Comparison of ENCODE assay signal across 10 mouse cellular contexts in genomic region chr11:105313633-105314014, GRCm38 (mm10). TPM values are rescaled to one million over a fixed set of nuclear protein-coding genes. Genes with fewer than 3 reads are reported as not detected.
DNase-seq lines count a peak whose midpoint lies in the region; ATAC-seq and TF ChIP-seq lines count a peak whose summit lies in the region.
"Had no signal": no experiment of that assay in that cellular context is flagged by ENCODE, and none has a peak within 500 bp of the region (broad histone marks: within the 10 kb centered on the region; RNA-seq: fewer than 3 reads in every experiment).

No protein-coding gene starts in this region.

- intact Hi-C loops in heart, postnatal 14 days (cut with DNase I), result no loop called here

- H3K9me3 ChIP-seq in heart, embryonic 12.5 days (replicated peaks), result no peaks in the 10 kb centered on the region
- no peaks in the 10 kb centered on the region for H3K9me3 ChIP-seq in lung, embryonic 16.5 days (ENCODE audit: control insufficient read depth, low read length)
- no peaks in the 10 kb centered on the region for H3K9me3 ChIP-seq in limb, embryonic 11.5 days (ENCODE audit: control insufficient read depth, low read length)
- no peaks in the 10 kb centered on the region for H3K9me3 ChIP-seq in stomach, embryonic 16.5 days (replicated peaks; ENCODE audit: control insufficient read depth, low read length)
- H3K9me3 ChIP-seq: liver, embryonic 15.5 days had no signal

- TF ChIP-seq CTCF in lung, adult 2 months (IDR thresholded peaks at IDR 0.05; ENCODE audit: insufficient read depth, low read length), result no peak

- no peak for DNase-seq in heart, postnatal 14 days
- no peak for DNase-seq in lung, adult 2 months
- no peak for DNase-seq in limb, embryonic 11.5 days (ENCODE audit: low spot score)
- DNase-seq in gastrocnemius, adult 8-10 months (ENCODE audit: low spot score in 2 of 2), result no peak
- no peak for DNase-seq in Muller cell, postnatal 12 days (ENCODE audit: inconsistent ontology term)
- DNase-seq: right cerebral cortex, postnatal 25 days had no signal

- no peak for TF ChIP-seq POLR2A in lung, adult 2 months (IDR thresholded peaks at IDR 0.05; ENCODE audit: borderline replicate concordance, extremely low read depth, low read depth, low read length)

- peaks cover 61% of the 10 kb centered on the region for H3K4me1 ChIP-seq in heart, embryonic 12.5 days (replicated peaks)
- peaks cover 63% of the 10 kb centered on the region for H3K4me1 ChIP-seq in lung, embryonic 16.5 days (replicated peaks; ENCODE audit: control insufficient read depth, insufficient read depth, low read length)
- H3K4me1 ChIP-seq in lung, adult 2 months (ENCODE audit: control insufficient read depth, insufficient read depth, low read length), result peaks cover 14% of the 10 kb centered on the region
- H3K4me1 ChIP-seq in limb, embryonic 11.5 days (ENCODE audit: control insufficient read depth, insufficient read depth, low read length), result peaks cover 35% of the 10 kb centered on the region
- peaks cover 23% of the 10 kb centered on the region for H3K4me1 ChIP-seq in stomach, embryonic 16.5 days (ENCODE audit: control insufficient read depth, insufficient read depth, low read length)

- peak overlapping the region; percentile 26; the same call in 1 of the 2 replicates for H3K4me2 ChIP-seq in heart, embryonic 12.5 days
- no peak overlapping the region for H3K4me2 ChIP-seq in lung, embryonic 16.5 days (ENCODE audit: low read depth, low read length)
- no peak overlapping the region for H3K4me2 ChIP-seq in limb, embryonic 11.5 days (ENCODE audit: low read depth, severe bottlenecking)
- H3K4me2 ChIP-seq in stomach, embryonic 16.5 days (ENCODE audit: low read depth, low read length), result no peak overlapping the region
- H3K4me2 ChIP-seq: liver, embryonic 15.5 days had no signal

- H3K36me3 ChIP-seq in heart, embryonic 12.5 days, result no peaks in the 10 kb centered on the region
- H3K36me3 ChIP-seq in lung, embryonic 16.5 days (ENCODE audit: control insufficient read depth, insufficient read depth, low read length), result no peaks in the 10 kb centered on the region
- H3K36me3 ChIP-seq in limb, embryonic 11.5 days (ENCODE audit: control insufficient read depth, insufficient read depth, low read length), result no peaks in the 10 kb centered on the region
- H3K36me3 ChIP-seq in stomach, embryonic 16.5 days (ENCODE audit: control insufficient read depth, insufficient read depth, low read length), result no peaks in the 10 kb centered on the region
- H3K36me3 ChIP-seq: liver, embryonic 15.5 days had no signal

- H3K9ac ChIP-seq in heart, embryonic 12.5 days, result no peak overlapping the region
- H3K9ac ChIP-seq in lung, embryonic 16.5 days (ENCODE audit: low read length), result 0 out of 2 replicates have a peak overlapping the region, but pooled peaks have one; percentile 3
- H3K9ac ChIP-seq in limb, embryonic 11.5 days (ENCODE audit: low read length), result no peak overlapping the region
- H3K9ac ChIP-seq in stomach, embryonic 16.5 days (ENCODE audit: low read length), result 0 out of 2 replicates have a peak overlapping the region, but pooled peaks have one; percentile 31
- H3K9ac ChIP-seq: liver, embryonic 15.5 days had no signal

- WGBS in heart, embryonic 12.5 days, result 32% methylated on average over 8 of the region's 8 CpGs
- WGBS in lung, embryonic 16.5 days, result 42% methylated on average over 8 of the region's 8 CpGs
- 46% methylated on average over 8 of the region's 8 CpGs for WGBS in lung, adult 2 months
- WGBS in limb, embryonic 11.5 days, result 39% methylated on average over 8 of the region's 8 CpGs
- 59% methylated on average over 8 of the region's 8 CpGs for WGBS in stomach, embryonic 16.5 days

- no peaks in the 10 kb centered on the region for H3K27me3 ChIP-seq in heart, embryonic 12.5 days (replicated peaks)
- H3K27me3 ChIP-seq in lung, embryonic 16.5 days (ENCODE audit: control insufficient read depth, insufficient read depth, low read depth, low read length), result no peaks in the 10 kb centered on the region
- H3K27me3 ChIP-seq in limb, embryonic 11.5 days (ENCODE audit: control insufficient read depth, insufficient read depth, low read length), result no peaks in the 10 kb centered on the region
- no peaks in the 10 kb centered on the region for H3K27me3 ChIP-seq in stomach, embryonic 16.5 days (ENCODE audit: control insufficient read depth, insufficient read depth, low read length)
- H3K27me3 ChIP-seq: liver, embryonic 15.5 days had no signal

- no peak for ATAC-seq in heart, embryonic 12.5 days (ENCODE audit: insufficient number of reproducible peaks, low FRiP score)
- ATAC-seq in lung, embryonic 16.5 days (ENCODE audit: low read depth), result no peak
- peak; percentile 10; the same call in 1 of the 2 replicates for ATAC-seq in limb, embryonic 11.5 days (ENCODE audit: insufficient number of reproducible peaks, low FRiP score, low TSS enrichment, low read depth)
- ATAC-seq in stomach, embryonic 16.5 days (ENCODE audit: insufficient read depth, low FRiP score), result no peak

- no peak overlapping the region for H3K4me3 ChIP-seq in heart, embryonic 12.5 days
- H3K4me3 ChIP-seq in lung, embryonic 16.5 days (ENCODE audit: low read length), result no peak overlapping the region
- no peak overlapping the region for H3K4me3 ChIP-seq in lung, adult 2 months (replicated peaks; ENCODE audit: extremely low read depth, low read depth, low read length)
- H3K4me3 ChIP-seq in limb, embryonic 11.5 days (ENCODE audit: low read depth, low read length), result no peak overlapping the region
- no peak overlapping the region for H3K4me3 ChIP-seq in stomach, embryonic 16.5 days (replicated peaks; ENCODE audit: low read length)
- H3K4me3 ChIP-seq: liver, embryonic 15.5 days had no signal

- H3K27ac ChIP-seq in heart, embryonic 12.5 days (ENCODE audit: poor library complexity, severe bottlenecking), result peak overlapping the region; percentile 79
- peak overlapping the region; percentile 80 for H3K27ac ChIP-seq in lung, embryonic 16.5 days (ENCODE audit: low read length)
- peak overlapping the region; percentile 77 for H3K27ac ChIP-seq in limb, embryonic 11.5 days (replicated peaks; ENCODE audit: low read depth, low read length)
- peak overlapping the region; percentile 19; the same call in 1 of the 2 replicates for H3K27ac ChIP-seq in stomach, embryonic 16.5 days (ENCODE audit: low read length)
- H3K27ac ChIP-seq: liver, embryonic 15.5 days had no signal

RNA-seq across cellular contexts. Expression of gene Mrc2, which starts 21.2 kb away (rescaled TPM):
- polyA plus RNA-seq in heart, embryonic 12.5 days (2016; fragmentation: Nextera tagmentation; extraction: Ambion mirVana), result 16.0 and 16.3 TPM in 2 replicates
- total RNA-seq in heart, postnatal 14 days (2021), result 10 to 100 TPM; 27.0 to 28.5 TPM
- 31.0 and 31.9 TPM in 2 replicates for polyA plus RNA-seq in lung, embryonic 16.5 days (2015; fragmentation: Nextera tagmentation; extraction: Ambion mirVana)
- polyA plus RNA-seq in lung, adult 2 months (2012; rRNA removed), result 77.0 and 91.8 TPM in 2 replicates
- 14.6 and 14.7 TPM in 2 replicates for polyA plus RNA-seq in limb, embryonic 11.5 days (2014; fragmentation: Nextera tagmentation; extraction: Ambion mirVana)
- 12.7 and 13.4 TPM in 2 replicates for polyA plus RNA-seq in stomach, embryonic 16.5 days (2015; fragmentation: Nextera tagmentation; extraction: Ambion mirVana)
- 1 to 10 TPM; 5.2 to 7.6 (median 6.0) TPM for total RNA-seq in gastrocnemius, adult 8-10 months (2022)

Comparison
In these comparisons a context has a peak if more than half of its experiments do, and no peak if none do; other contexts are left out.
1. H3K27ac ChIP-seq: peak in every context shown above with its lines; median percentile 80 in lung, embryonic 16.5 days; 79 in heart, embryonic 12.5 days; 77 in limb, embryonic 11.5 days; 19 in stomach, embryonic 16.5 days.
2. H3K9ac ChIP-seq: peak in lung, embryonic 16.5 days (single experiment) and stomach, embryonic 16.5 days (single experiment); none in heart, embryonic 12.5 days (single experiment) and limb, embryonic 11.5 days (single experiment).